Mouse (Mus musculus): ENCODE measurements around the gene Il3.

- TF ChIP-seq CTCF (IDR thresholded peaks at IDR 0.05; ENCODE audit: insufficient read depth, low read depth, low read length) (no peak), POLR2A (IDR thresholded peaks at IDR 0.05; ENCODE audit: insufficient read depth, low read depth, low read length) (no peak)
Observed at GRCm38 (mm10) chr11:54219191-54219590, 47.9 kb downstream of the Il3 start.

Data from olfactory bulb, adult 2 months (tissue).